Mouse (Mus musculus): ENCODE results near the gene Pramef17.
"Not testable (repeated sequence)": the region's sequence is repeated elsewhere in the genome, so short reads cannot be mapped to it uniquely, and the experiment has no call there.

The Pramef17 gene

DNA sequence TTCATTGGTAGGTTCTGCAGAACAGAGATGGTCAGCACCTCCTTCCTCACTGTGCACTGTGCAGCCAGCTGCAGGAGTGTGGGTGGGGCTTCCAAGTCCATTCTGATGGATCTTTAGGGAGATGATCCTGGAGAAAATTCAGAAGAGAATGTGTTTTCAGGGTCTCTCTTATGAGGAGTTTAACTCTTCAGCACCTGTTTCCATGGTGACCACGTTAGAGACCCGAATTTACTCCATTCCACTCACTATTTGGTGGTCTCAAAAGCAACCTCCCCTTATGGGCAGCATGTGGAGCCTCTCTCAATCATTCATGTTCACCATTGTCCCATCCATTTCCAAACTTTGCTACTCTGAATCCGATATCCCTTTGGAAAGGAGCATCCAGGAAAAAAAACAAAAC, at the start of gene Pramef17:
TSS of gene Pramef17 (minus strand) at position 101 of the 400 bp plus-strand sequence.
- DNase-seq (ENCODE audit: low read depth, low spot score), result not testable (repeated sequence)

DNA sequence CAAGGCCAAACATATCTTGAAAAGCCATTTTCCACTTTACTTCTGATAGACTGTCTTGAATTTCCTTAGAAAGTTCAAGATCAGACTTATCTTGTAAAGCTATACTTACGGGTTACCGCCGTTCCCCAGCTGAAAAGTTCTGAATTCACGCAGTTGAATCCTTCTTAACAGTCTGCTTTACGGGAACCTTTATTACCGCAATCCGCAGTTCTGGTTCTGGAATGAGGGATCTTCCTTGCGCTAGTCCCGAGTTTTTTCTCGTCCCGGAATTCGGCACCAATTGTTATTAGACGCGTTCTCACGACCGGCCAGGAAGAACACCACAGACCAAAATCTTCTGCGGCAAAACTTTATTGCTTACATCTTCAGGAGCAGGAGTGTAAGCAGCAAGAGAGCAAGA, 6.0 kb downstream of the Pramef17 start:
- DNase-seq (ENCODE audit: low read depth, low spot score), result not testable (repeated sequence)

DNA sequence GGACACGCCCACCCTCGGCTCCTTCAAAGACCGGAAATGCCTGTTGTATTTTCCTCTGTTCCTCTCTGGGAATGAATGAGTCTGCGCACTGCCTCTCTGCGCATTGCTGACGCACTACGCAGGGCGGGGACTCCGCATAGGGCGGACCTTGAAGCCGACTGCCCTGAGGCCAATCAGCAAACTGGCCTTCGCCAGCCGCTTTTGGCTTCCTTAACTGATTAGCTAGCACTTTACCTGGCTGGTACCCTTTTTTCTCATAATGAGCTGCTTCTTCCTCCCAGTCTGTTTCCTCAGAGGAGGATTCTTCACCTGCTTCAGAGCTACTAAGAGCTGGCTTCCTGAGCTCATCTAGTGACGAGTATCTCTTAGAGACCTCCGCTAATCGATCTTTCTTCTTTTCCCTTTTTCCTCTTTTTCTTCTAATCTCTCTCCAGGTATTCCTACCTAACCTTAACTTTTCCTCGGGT, 6.7 kb downstream of the Pramef17 start:
- DNase-seq (ENCODE audit: low read depth, low spot score), result not testable (repeated sequence)

DNA sequence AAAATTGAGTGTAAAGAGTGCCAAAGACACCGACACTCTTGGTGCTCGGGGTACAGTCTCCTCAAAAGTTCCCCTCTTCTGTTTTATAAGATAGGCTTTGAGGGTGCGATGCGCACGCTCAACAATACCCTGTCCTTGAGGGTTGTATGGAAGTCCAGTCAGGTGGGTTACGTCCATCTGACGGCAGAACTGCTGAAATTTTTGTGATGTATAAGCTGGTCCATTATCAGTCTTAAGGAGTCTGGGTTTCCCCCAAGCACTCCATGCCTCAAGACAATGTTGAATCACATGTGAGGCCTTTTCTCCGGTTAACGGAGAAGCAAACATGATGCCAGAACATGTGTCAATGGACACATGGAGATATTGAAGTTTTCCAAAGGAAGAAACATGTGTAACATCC, 8.4 kb downstream of the Pramef17 start:
- not testable (repeated sequence) for DNase-seq (ENCODE audit: low read depth, low spot score)

DNA sequence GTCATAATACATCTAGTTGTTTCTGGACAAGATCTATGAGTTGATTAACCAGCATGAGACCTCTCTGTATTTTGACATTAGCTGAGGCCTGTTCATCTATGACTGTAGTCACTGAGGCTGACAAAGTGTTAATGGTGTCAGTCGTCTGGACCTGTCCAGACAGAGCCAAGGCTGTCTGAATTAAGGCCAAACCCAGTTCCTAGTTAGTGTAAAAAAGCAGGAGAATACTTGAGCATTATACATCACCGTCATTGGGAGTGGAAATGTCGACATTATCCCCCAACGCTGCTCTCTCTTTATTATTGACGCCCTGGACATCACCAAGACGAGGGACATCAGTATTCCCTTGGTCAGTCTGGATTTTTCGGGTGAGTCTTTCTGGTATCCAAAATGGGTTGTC, 9.0 kb downstream of the Pramef17 start:
- DNase-seq (ENCODE audit: low read depth, low spot score), result not testable (repeated sequence)

DNA sequence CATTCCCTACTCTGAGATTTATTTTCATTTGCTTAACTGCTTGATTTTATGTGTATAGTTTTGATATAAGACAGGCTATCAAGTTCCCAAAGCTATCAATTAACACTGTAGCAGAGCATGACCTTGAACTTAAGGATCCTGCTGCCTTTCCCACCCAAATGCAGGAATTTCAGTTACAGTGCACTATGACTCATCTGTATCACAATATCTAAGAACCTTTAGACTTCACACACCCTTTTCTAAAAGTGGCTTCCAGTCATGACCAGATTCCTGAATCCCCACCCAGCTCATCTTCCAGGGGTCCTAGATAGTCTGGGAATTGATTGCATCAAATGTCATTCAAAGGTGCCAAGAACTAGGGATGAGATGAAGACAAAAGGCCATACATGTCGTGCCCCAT, 10.7 kb downstream of the Pramef17 start:
- DNase-seq (ENCODE audit: low read depth, low spot score), result not testable (repeated sequence)

DNA sequence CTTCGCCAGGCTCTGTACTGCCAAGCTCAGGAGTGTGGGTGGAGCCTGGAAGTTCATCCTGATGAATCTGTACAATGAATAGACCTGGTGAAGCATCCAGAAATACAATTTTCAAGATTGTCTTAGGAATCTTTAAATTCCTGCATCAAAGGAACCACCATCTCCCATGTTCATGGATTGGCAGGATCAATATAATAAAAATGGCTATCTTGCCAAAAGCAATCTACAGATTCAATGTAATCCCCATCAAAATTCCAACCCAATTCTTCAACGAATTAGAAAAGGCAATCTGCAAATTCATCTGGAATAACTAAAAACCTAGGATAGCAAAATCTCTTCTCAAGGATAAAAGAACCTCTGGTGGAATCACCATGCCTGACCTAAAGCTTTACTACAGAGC, 27.3 kb downstream of the Pramef17 start, which contains the start of gene Gm13101:
TSS of gene Gm13101 (minus strand) at position 101 of the 400 bp plus-strand sequence.
- not testable (repeated sequence) for DNase-seq (ENCODE audit: low read depth, low spot score)

DNA sequence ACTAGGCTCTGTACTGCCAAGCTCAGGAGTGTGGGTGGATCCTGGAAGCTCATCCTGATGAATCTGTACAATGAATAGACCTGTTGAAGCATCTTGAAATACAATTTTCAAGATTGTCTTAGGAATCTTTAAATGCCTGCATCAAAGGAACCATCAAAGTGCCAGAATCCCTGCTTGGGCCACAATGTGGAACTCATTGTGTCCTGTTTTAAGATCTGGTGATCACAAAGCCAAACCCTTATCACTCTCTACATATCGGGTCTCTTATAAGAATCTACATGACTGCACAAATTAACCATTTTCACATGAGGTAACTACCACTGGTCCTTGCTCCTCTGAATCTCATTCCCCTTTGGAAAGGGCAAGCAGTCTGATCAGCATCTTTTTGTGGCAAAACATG, 43.3 kb downstream of the Pramef17 start, which contains the start of gene Pramef25:
TSS of gene Pramef25 (minus strand) at position 101 of the 400 bp plus-strand sequence.
- not testable (repeated sequence) for DNase-seq (ENCODE audit: low read depth, low spot score)

All from A20 (cell line).